Mouse (Mus musculus) cerebellum, postnatal 36 days (tissue): ENCODE results near the gene Fbxw10.

Experiments used
- DNase-seq, 2 experiments: peaks; one replicate each; pipeline ENCODE4 v3.0.0; 2021 to 2022; ENCODE audit warnings: mixed read lengths in 2 of 2

Gene Fbxw10

GRCm38 (mm10) chr11:62911362-62911761 is 64.5 kb downstream of the Fbxw10 start:
- no peak for DNase-seq

GRCm38 (mm10) chr11:62913141-62913540 is 66.3 kb downstream of the Fbxw10 start:
- DNase-seq: no peak

- DNase-seq: peak; percentile 9 to 14
Observed at GRCm38 (mm10) chr11:62914532-62914931, 67.7 kb downstream of the Fbxw10 start.

GRCm38 (mm10) chr11:62915486-62915885 is 68.6 kb downstream of the Fbxw10 start:
- no peak for DNase-seq

- DNase-seq: no peak
Observed at GRCm38 (mm10) chr11:62916765-62917164, 69.9 kb downstream of the Fbxw10 start.

- DNase-seq: no peak
Observed at GRCm38 (mm10) chr11:62919946-62920742, 73.3 kb downstream of the Fbxw10 start.

- DNase-seq: no peak
Observed at GRCm38 (mm10) chr11:62920743-62921050, 73.8 kb downstream of the Fbxw10 start.

- peak; percentile 90 to 93 for DNase-seq
Observed at GRCm38 (mm10) chr11:62921052-62921977, 74.4 kb downstream of the Fbxw10 start.

GRCm38 (mm10) chr11:62924091-62924761 is 77.4 kb downstream of the Fbxw10 start:
- no peak for DNase-seq
